Comparison of ENCODE assay signal across 19 mouse cellular contexts in the genomic region with DNA sequence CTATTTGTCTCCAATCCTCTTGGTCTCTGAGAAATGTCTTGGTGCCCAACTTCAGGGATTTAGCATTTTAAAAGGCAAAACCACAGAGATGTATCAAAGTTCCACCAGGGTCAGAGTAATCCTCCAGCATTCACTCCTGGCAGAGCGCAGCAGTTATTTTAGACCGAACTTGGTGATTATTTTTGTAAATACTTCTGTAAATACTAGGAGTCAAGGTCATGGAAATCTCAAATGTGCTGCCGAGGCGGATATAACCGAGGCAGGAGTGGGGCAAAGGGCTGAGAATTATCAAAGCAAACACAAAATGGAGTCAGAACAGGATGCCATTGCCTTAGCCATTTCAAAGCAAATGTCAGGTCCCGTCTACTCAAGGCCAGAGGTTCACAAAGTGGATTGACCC.
DNase-seq lines count a peak whose midpoint lies in the region; ATAC-seq and TF ChIP-seq lines count a peak whose summit lies in the region.
"Had no signal": no experiment of that assay in that cellular context is flagged by ENCODE, and none has a peak within 500 bp of the region (broad histone marks: within the 10 kb centered on the region; RNA-seq: fewer than 3 reads in every experiment).

No protein-coding gene starts in this region.

- H3K79me2 ChIP-seq in myocyte (ENCODE audit: control insufficient read depth, insufficient read depth): no peaks in the 10 kb centered on the region

- no peak for TF ChIP-seq POLR2A in myocyte (IDR thresholded peaks at IDR 0.05; ENCODE audit: insufficient read length, low read depth)

- H3K4me1 ChIP-seq in heart, embryonic 12.5 days (replicated peaks): peaks cover 9% of the 10 kb centered on the region; the same call in 1 of the 2 replicates
- H3K4me1 ChIP-seq: embryonic facial prominence, embryonic 12.5 days had no signal

- ATAC-seq in heart, embryonic 12.5 days (ENCODE audit: insufficient number of reproducible peaks, low FRiP score): no peak

- no peaks in the 10 kb centered on the region for H3K36me3 ChIP-seq in heart, embryonic 12.5 days
- no peaks in the 10 kb centered on the region for H3K36me3 ChIP-seq in myocyte (ENCODE audit: control insufficient read depth, insufficient read depth)
- H3K36me3 ChIP-seq: embryonic facial prominence, embryonic 10.5 days; embryonic facial prominence, embryonic 12.5 days; forebrain, embryonic 15.5 days; G1E had no signal

- H3K9me3 ChIP-seq in heart, embryonic 12.5 days (replicated peaks): no peaks in the 10 kb centered on the region
- H3K9me3 ChIP-seq: embryonic facial prominence, embryonic 10.5 days; embryonic facial prominence, embryonic 12.5 days; forebrain, embryonic 13.5 days; forebrain, embryonic 15.5 days; G1E had no signal

- H3K4me2 ChIP-seq in heart, embryonic 12.5 days: no peak overlapping the region
- H3K4me2 ChIP-seq in myocyte (ENCODE audit: low read depth): peak overlapping the region; percentile 55
- H3K4me2 ChIP-seq: embryonic facial prominence, embryonic 12.5 days; forebrain, embryonic 13.5 days; forebrain, embryonic 15.5 days had no signal

- H3ac ChIP-seq in myocyte (ENCODE audit: control insufficient read depth, insufficient read length): no peak overlapping the region

- peak; percentile 54 for DNase-seq in heart, adult 11 months
- DNase-seq in ovary, postnatal 36 days (ENCODE audit: low spot score): peak; percentile 12
- DNase-seq in ovary, postnatal 14 days (ENCODE audit: low spot score): no peak
- DNase-seq: adrenal gland, adult 8-10 months; adrenal gland, postnatal 14 days; adrenal gland, postnatal 36 days; B cell, adult 2 months; cerebellum, adult 11-12 months; cerebellum, adult 9-10 months; cerebellum, postnatal 25 days had no signal

- H3K9ac ChIP-seq in heart, embryonic 12.5 days: no peak overlapping the region
- H3K9ac ChIP-seq: embryonic facial prominence, embryonic 12.5 days; forebrain, embryonic 13.5 days; forebrain, embryonic 15.5 days had no signal

- 76% methylated on average over 6 of the region's 6 CpGs for WGBS in heart, embryonic 12.5 days

- H3K27me3 ChIP-seq in heart, embryonic 12.5 days (replicated peaks): no peaks in the 10 kb centered on the region
- no peaks in the 10 kb centered on the region for H3K27me3 ChIP-seq in myocyte (ENCODE audit: control insufficient read depth, insufficient read depth, insufficient read length)
- H3K27me3 ChIP-seq: CH12.LX; embryonic facial prominence, embryonic 12.5 days; forebrain, embryonic 15.5 days; Patski had no signal

- H3K27ac ChIP-seq in heart, embryonic 12.5 days (ENCODE audit: poor library complexity, severe bottlenecking): no peak overlapping the region
- H3K27ac ChIP-seq: embryonic facial prominence, embryonic 10.5 days; embryonic facial prominence, embryonic 12.5 days; forebrain, embryonic 13.5 days; forebrain, embryonic 15.5 days had no signal

- H3K4me3 ChIP-seq in heart, embryonic 12.5 days: no peak overlapping the region
- no peak overlapping the region for H3K4me3 ChIP-seq in myocyte
- H3K4me3 ChIP-seq: embryonic facial prominence, embryonic 10.5 days; embryonic facial prominence, embryonic 12.5 days; forebrain, embryonic 13.5 days; forebrain, embryonic 15.5 days had no signal

TF ChIP-seq in myocyte, 11 proteins besides CTCF, POLR2A, EP300 and RAD21:
- TF ChIP-seq MYOD1 (IDR thresholded peaks at IDR 0.05; ENCODE audit: control insufficient read depth in 1 of 3, insufficient read length in 2 of 3, low read depth in 2 of 3) (no peak), USF1 (IDR thresholded peaks at IDR 0.05; ENCODE audit: low read depth) (no peak), CEBPB (IDR thresholded peaks at IDR 0.05; ENCODE audit: insufficient read depth, poor library complexity, severe bottlenecking) (no peak), SRF (IDR thresholded peaks at IDR 0.05; ENCODE audit: control insufficient read depth, insufficient read length, low read depth) (no peak), E2F4 (IDR thresholded peaks at IDR 0.05; ENCODE audit: insufficient read depth) (no peak), REST (IDR thresholded peaks at IDR 0.05; ENCODE audit: insufficient read depth, insufficient read length) (no peak), MAX (IDR thresholded peaks at IDR 0.05; ENCODE audit: low read depth) (no peak), TCF3 (IDR thresholded peaks at IDR 0.05; ENCODE audit: insufficient read length, low read depth) (no peak), TCF12 (IDR thresholded peaks at IDR 0.05; ENCODE audit: insufficient read depth, poor library complexity, severe bottlenecking) (no peak), POLR2AphosphoS2 (IDR thresholded peaks at IDR 0.05; ENCODE audit: insufficient read length, low read depth) (no peak), MYOG (IDR thresholded peaks at IDR 0.05; ENCODE audit: control insufficient read depth in 1 of 3, insufficient read depth in 1 of 3, insufficient read length in 2 of 3, low read depth in 2 of 3) (no peak)
